Mouse (Mus musculus) embryonic facial prominence, embryonic 11.5 days (tissue): ENCODE results near the gene Cxcr4. TPM values are rescaled to one million over a fixed set of nuclear protein-coding genes. Genes with fewer than 3 reads are reported as not detected.

ENCODE experiments used
- ATAC-seq: fragments of 200-750 bp; cut with Nextera tagmentation; replicated peaks from 2 replicates; pipeline ENCODE4 v1.8.0; 2017; ENCODE audit warnings: low read depth; ENCODE audit not compliant: insufficient number of reproducible peaks, low FRiP score, low TSS enrichment
- DNase-seq: peaks from one replicate; pipeline ENCODE4 v3.0.0-alpha.2; 2015; ENCODE audit warnings: low spot score
- H3K27ac ChIP-seq: fragments of 300-500 bp; sonication (generic); replicated peaks from 2 replicates; pipeline ENCODE4 v1.5.1; 2014; ENCODE audit warnings: mild to moderate bottlenecking, low read depth, low read length, control low read depth
- H3K27me3 ChIP-seq: fragments of 300-500 bp; sonication (generic); 2 replicates; pipeline ENCODE4 v1.6.1; 2014; ENCODE audit warnings: mild to moderate bottlenecking, low read length, moderate library complexity, mixed read lengths; ENCODE audit not compliant: control insufficient read depth, insufficient read depth
- H3K36me3 ChIP-seq: fragments of 300-500 bp; sonication (generic); replicated peaks from 2 replicates; pipeline ENCODE4 v1.6.1; 2014; ENCODE audit warnings: low read depth, mild to moderate bottlenecking, low read length, moderate library complexity, mixed read lengths; ENCODE audit not compliant: control insufficient read depth, insufficient read depth
- H3K4me1 ChIP-seq: fragments of 300-500 bp; sonication (generic); 2 replicates; pipeline ENCODE4 v1.6.1; 2014; ENCODE audit warnings: low read length, mixed read lengths; ENCODE audit not compliant: control insufficient read depth, insufficient read depth
- H3K4me2 ChIP-seq: fragments of 300-500 bp; sonication (generic); 2 replicates; pipeline ENCODE4 v1.6.1; 2014; ENCODE audit warnings: low read depth, mild to moderate bottlenecking, control low read depth, low read length, moderate library complexity
- H3K4me3 ChIP-seq: fragments of 300-500 bp; sonication (generic); 2 replicates; pipeline ENCODE4 v1.5.1; 2014; ENCODE audit warnings: low read depth, low read length, control low read depth
- H3K9ac ChIP-seq: fragments of 300-500 bp; sonication (generic); replicated peaks from 2 replicates; pipeline ENCODE4 v1.6.1; 2014; ENCODE audit warnings: mild to moderate bottlenecking, control low read depth, low read length
- H3K9me3 ChIP-seq: fragments of 300-500 bp; sonication (generic); replicated peaks from 2 replicates; pipeline ENCODE4 v1.6.1; 2016; ENCODE audit warnings: mild to moderate bottlenecking, low read length, inconsistent platforms, mixed read lengths; ENCODE audit not compliant: control insufficient read depth
- WGBS: fragments of 180-500 bp; shearing (Covaris S2); extraction: QIAGEN DNeasy Blood & Tissue Kit; methylation state at CpG from one replicate; pipeline ENCODE4 v1.1.7; 2014; 5-methylcytosine and 5-hydroxymethylcytosine counted together
- polyA plus RNA-seq: library from polyadenylated mRNA; unstranded; fragments of >200 nt; fragmentation: Nextera tagmentation; extraction: Ambion mirVana; gene quantifications from 2 replicates; pipeline ENCODE4 v1.2.1, GENCODE M21; 2014

The Cxcr4 gene
- polyA plus RNA-seq, 1 experiment from 2014 or later, result 6.8 TPM

GRCm38 (mm10) chr1:128575096-128575495 is 17.0 kb downstream of the Cxcr4 start:
- 83% methylated on average over 4 of the region's 4 CpGs for WGBS
- ATAC-seq, result no peak
- DNase-seq, result no peak
- Histone ChIP-seq H3K4me1 (no peaks in the 10 kb centered on the region), H3K9me3 (no peaks in the 10 kb centered on the region), H3K36me3 (no peaks in the 10 kb centered on the region), H3K4me2 (no peak overlapping the region), H3K4me3 (no peak overlapping the region), H3K27ac (no peak overlapping the region), H3K27me3 (no peaks in the 10 kb centered on the region), H3K9ac (no peak overlapping the region)

GRCm38 (mm10) chr1:128571033-128571432 is 21.1 kb downstream of the Cxcr4 start:
- Histone ChIP-seq H3K27ac (no peak overlapping the region), H3K9me3 (no peaks in the 10 kb centered on the region), H3K4me3 (no peak overlapping the region), H3K27me3 (no peaks in the 10 kb centered on the region), H3K4me2 (no peak overlapping the region), H3K36me3 (no peaks in the 10 kb centered on the region), H3K9ac (no peak overlapping the region), H3K4me1 (no peaks in the 10 kb centered on the region)
- ATAC-seq, result no peak
- no peak for DNase-seq
- 78% methylated on average over 3 of the region's 3 CpGs for WGBS

- Histone ChIP-seq H3K27ac (no peak overlapping the region), H3K4me3 (no peak overlapping the region), H3K9me3 (no peaks in the 10 kb centered on the region), H3K9ac (no peak overlapping the region), H3K27me3 (no peaks in the 10 kb centered on the region), H3K36me3 (no peaks in the 10 kb centered on the region), H3K4me1 (no peaks in the 10 kb centered on the region), H3K4me2 (no peak overlapping the region)
- DNase-seq (no peak), ATAC-seq (no peak)
- WGBS, result 83% methylated on average over 17 of the region's 17 CpGs
Observed at GRCm38 (mm10) chr1:128569992-128570648, 22.0 kb downstream of the Cxcr4 start.

- Histone ChIP-seq H3K9ac (no peak overlapping the region), H3K4me1 (no peaks in the 10 kb centered on the region), H3K27ac (no peak overlapping the region), H3K4me2 (no peak overlapping the region), H3K36me3 (no peaks in the 10 kb centered on the region), H3K27me3 (no peaks in the 10 kb centered on the region), H3K4me3 (no peak overlapping the region), H3K9me3 (no peaks in the 10 kb centered on the region)
- no peak for DNase-seq
- WGBS, result 84% methylated on average over 12 of the region's 12 CpGs
- ATAC-seq, result no peak
Observed at GRCm38 (mm10) chr1:128567224-128568197, 24.6 kb downstream of the Cxcr4 start.

- Histone ChIP-seq H3K9me3 (no peaks in the 10 kb centered on the region), H3K36me3 (no peaks in the 10 kb centered on the region), H3K9ac (no peak overlapping the region), H3K27me3 (no peaks in the 10 kb centered on the region), H3K27ac (no peak overlapping the region), H3K4me1 (no peaks in the 10 kb centered on the region), H3K4me3 (no peak overlapping the region), H3K4me2 (no peak overlapping the region)
- ATAC-seq (no peak), DNase-seq (no peak)
- 77% methylated on average over 3 of the region's 3 CpGs for WGBS
Observed at GRCm38 (mm10) chr1:128563905-128564304, 28.2 kb downstream of the Cxcr4 start.

GRCm38 (mm10) chr1:128561325-128561874 is 30.7 kb downstream of the Cxcr4 start:
- H3K27me3 ChIP-seq, result no peaks in the 10 kb centered on the region
- DNase-seq (no peak), ATAC-seq (no peak)
- no peak overlapping the region for H3K27ac ChIP-seq
- no peaks in the 10 kb centered on the region for H3K4me1 ChIP-seq
- 89% methylated on average over 9 of the region's 9 CpGs for WGBS
- no peaks in the 10 kb centered on the region for H3K9me3 ChIP-seq
- H3K9ac ChIP-seq, result no peak overlapping the region
- H3K4me3 ChIP-seq, result no peak overlapping the region
- no peak overlapping the region for H3K4me2 ChIP-seq
- no peaks in the 10 kb centered on the region for H3K36me3 ChIP-seq

- DNase-seq (no peak), ATAC-seq (no peak)
- no peak overlapping the region for H3K4me2 ChIP-seq
- H3K36me3 ChIP-seq, result no peaks in the 10 kb centered on the region
- H3K4me1 ChIP-seq, result no peaks in the 10 kb centered on the region
- WGBS, result 77% methylated on average over 14 of the region's 14 CpGs
- H3K9ac ChIP-seq, result no peak overlapping the region
- H3K27me3 ChIP-seq, result no peaks in the 10 kb centered on the region
- no peaks in the 10 kb centered on the region for H3K9me3 ChIP-seq
- no peak overlapping the region for H3K27ac ChIP-seq
- no peak overlapping the region for H3K4me3 ChIP-seq
Observed at GRCm38 (mm10) chr1:128560452-128561324, 31.4 kb downstream of the Cxcr4 start.
